Mouse (Mus musculus): ENCODE measurements around the gene Col4a3. TPM values are rescaled to one million over a fixed set of nuclear protein-coding genes. Genes with fewer than 3 reads are reported as not detected.

The Col4a3 gene
- total and polyA plus RNA-seq, 2 experiments from 2014 or later, result 0.08 to 0.63 TPM

GRCm38 (mm10) chr1:82625474-82625873, 38.8 kb downstream of the Col4a3 start:
- Histone ChIP-seq H3K9ac (replicated peaks; ENCODE audit: low read depth, low read length) (no peak overlapping the region), H3K9me3 (replicated peaks; ENCODE audit: control insufficient read depth, low read length) (no peaks in the 10 kb centered on the region), H3K4me1 (ENCODE audit: control insufficient read depth, insufficient read depth) (no peaks in the 10 kb centered on the region), H3K36me3 (replicated peaks; ENCODE audit: control insufficient read depth, insufficient read depth, low read length) (no peaks in the 10 kb centered on the region), H3K4me3 (ENCODE audit: low read depth, low read length) (no peak overlapping the region), H3K27ac (ENCODE audit: low read depth) (no peak overlapping the region), H3K4me2 (ENCODE audit: low read depth, low read length) (no peak overlapping the region), H3K27me3 (ENCODE audit: control insufficient read depth, insufficient read depth, low read length) (no peaks in the 10 kb centered on the region)
- WGBS, result 69% methylated on average over 2 of the region's 2 CpGs
- no peak for ATAC-seq (ENCODE audit: insufficient read depth, low read depth)
- no peak for DNase-seq (ENCODE audit: low spot score)
- TF ChIP-seq CTCF (IDR thresholded peaks at IDR 0.05; ENCODE audit: low read depth) (no peak), EP300 (IDR thresholded peaks at IDR 0.05; ENCODE audit: low read depth) (no peak)

GRCm38 (mm10) chr1:82627652-82628051, 40.9 kb downstream of the Col4a3 start:
- Histone ChIP-seq H3K4me3 (ENCODE audit: low read depth, low read length) (no peak overlapping the region), H3K4me1 (ENCODE audit: control insufficient read depth, insufficient read depth) (peaks cover 5% of the 10 kb centered on the region; the same call in 1 of the 2 replicates), H3K4me2 (ENCODE audit: low read depth, low read length) (no peak overlapping the region), H3K9ac (replicated peaks; ENCODE audit: low read depth, low read length) (no peak overlapping the region), H3K9me3 (replicated peaks; ENCODE audit: control insufficient read depth, low read length) (no peaks in the 10 kb centered on the region), H3K36me3 (replicated peaks; ENCODE audit: control insufficient read depth, insufficient read depth, low read length) (no peaks in the 10 kb centered on the region), H3K27me3 (ENCODE audit: control insufficient read depth, insufficient read depth, low read length) (no peaks in the 10 kb centered on the region), H3K27ac (ENCODE audit: low read depth) (no peak overlapping the region)
- ATAC-seq (ENCODE audit: insufficient read depth, low read depth) (no peak), DNase-seq (ENCODE audit: low spot score) (no peak)
- 45% methylated on average over 4 of the region's 4 CpGs for WGBS
- no peak for TF ChIP-seq CTCF (IDR thresholded peaks at IDR 0.05; ENCODE audit: low read depth)
- TF ChIP-seq EP300 (IDR thresholded peaks at IDR 0.05; ENCODE audit: low read depth), result no peak

- Histone ChIP-seq H3K4me3 (ENCODE audit: low read depth, low read length) (no peak overlapping the region), H3K9ac (replicated peaks; ENCODE audit: low read depth, low read length) (no peak overlapping the region), H3K4me1 (ENCODE audit: control insufficient read depth, insufficient read depth) (peaks cover 5% of the 10 kb centered on the region; the same call in 1 of the 2 replicates), H3K27me3 (ENCODE audit: control insufficient read depth, insufficient read depth, low read length) (no peaks in the 10 kb centered on the region), H3K36me3 (replicated peaks; ENCODE audit: control insufficient read depth, insufficient read depth, low read length) (no peaks in the 10 kb centered on the region), H3K4me2 (ENCODE audit: low read depth, low read length) (no peak overlapping the region), H3K9me3 (replicated peaks; ENCODE audit: control insufficient read depth, low read length) (no peaks in the 10 kb centered on the region), H3K27ac (ENCODE audit: low read depth) (no peak overlapping the region)
- ATAC-seq (ENCODE audit: insufficient read depth, low read depth) (no peak), DNase-seq (ENCODE audit: low spot score) (no peak)
- WGBS, result 71% methylated on average over 5 of the region's 5 CpGs
- TF ChIP-seq EP300 (IDR thresholded peaks at IDR 0.05; ENCODE audit: low read depth) (no peak), CTCF (IDR thresholded peaks at IDR 0.05; ENCODE audit: low read depth) (no peak)
These were observed 42.8 kb downstream of the Col4a3 start for GRCm38 (mm10) chr1:82629495-82629894.

- no peak for ATAC-seq (ENCODE audit: insufficient read depth, low read depth)
- Histone ChIP-seq H3K4me1 (ENCODE audit: control insufficient read depth, insufficient read depth) (peaks cover 5% of the 10 kb centered on the region; the same call in 1 of the 2 replicates), H3K9ac (replicated peaks; ENCODE audit: low read depth, low read length) (no peak overlapping the region), H3K27ac (ENCODE audit: low read depth) (no peak overlapping the region), H3K4me3 (ENCODE audit: low read depth, low read length) (no peak overlapping the region), H3K27me3 (ENCODE audit: control insufficient read depth, insufficient read depth, low read length) (no peaks in the 10 kb centered on the region), H3K4me2 (ENCODE audit: low read depth, low read length) (no peak overlapping the region), H3K36me3 (replicated peaks; ENCODE audit: control insufficient read depth, insufficient read depth, low read length) (no peaks in the 10 kb centered on the region), H3K9me3 (replicated peaks; ENCODE audit: control insufficient read depth, low read length) (no peaks in the 10 kb centered on the region)
- no peak for TF ChIP-seq EP300 (IDR thresholded peaks at IDR 0.05; ENCODE audit: low read depth)
- DNase-seq (ENCODE audit: low spot score), result no peak
- 27% methylated on average over 6 of the region's 6 CpGs for WGBS
These were observed 44.6 kb downstream of the Col4a3 start for GRCm38 (mm10) chr1:82631169-82631792.

- Histone ChIP-seq H3K36me3 (replicated peaks; ENCODE audit: control insufficient read depth, insufficient read depth, low read length) (no peaks in the 10 kb centered on the region), H3K9me3 (replicated peaks; ENCODE audit: control insufficient read depth, low read length) (no peaks in the 10 kb centered on the region), H3K4me1 (ENCODE audit: control insufficient read depth, insufficient read depth) (peaks cover 5% of the 10 kb centered on the region; the same call in 1 of the 2 replicates), H3K27ac (ENCODE audit: low read depth) (no peak overlapping the region), H3K9ac (replicated peaks; ENCODE audit: low read depth, low read length) (no peak overlapping the region), H3K4me3 (ENCODE audit: low read depth, low read length) (no peak overlapping the region), H3K4me2 (ENCODE audit: low read depth, low read length) (no peak overlapping the region), H3K27me3 (ENCODE audit: control insufficient read depth, insufficient read depth, low read length) (no peaks in the 10 kb centered on the region)
- WGBS, result 61% methylated on average over 19 of the region's 19 CpGs
- ATAC-seq (ENCODE audit: insufficient read depth, low read depth) (no peak), DNase-seq (ENCODE audit: low spot score) (peak; percentile 31)
- TF ChIP-seq CTCF (IDR thresholded peaks at IDR 0.05; ENCODE audit: low read depth) (no peak), EP300 (IDR thresholded peaks at IDR 0.05; ENCODE audit: low read depth) (no peak)
These were observed 48.0 kb downstream of the Col4a3 start for GRCm38 (mm10) chr1:82634545-82635253.

All from heart, postnatal 0 days (tissue).